Mouse (Mus musculus) liver, embryonic 13.5 days (tissue): ENCODE results near the gene Swap70. TPM values are rescaled to one million over a fixed set of nuclear protein-coding genes. Genes with fewer than 3 reads are reported as not detected.

ENCODE experiments used
- ATAC-seq: fragments of 200-750 bp; cut with Nextera tagmentation; 2 replicates; pipeline ENCODE4 v1.8.0; 2017; ENCODE audit warnings: low read depth, mild to moderate bottlenecking, moderate number of reproducible peaks, moderate library complexity
- DNase-seq: peaks from one replicate; pipeline ENCODE4 v3.0.0; 2022
- H3K27ac ChIP-seq: fragments of 300-500 bp; sonication (generic); 2 replicates; pipeline ENCODE4 v1.5.1; 2015; ENCODE audit warnings: moderate library complexity, mild to moderate bottlenecking, inconsistent platforms
- H3K27me3 ChIP-seq: fragments of 300-500 bp; sonication (generic); 2 replicates; pipeline ENCODE4 v1.6.1; 2015; ENCODE audit warnings: mild to moderate bottlenecking, inconsistent platforms
- H3K36me3 ChIP-seq: fragments of 300-500 bp; sonication (generic); 2 replicates; pipeline ENCODE4 v1.6.1; 2015; ENCODE audit warnings: mild to moderate bottlenecking, inconsistent platforms
- H3K4me1 ChIP-seq: fragments of 300-500 bp; sonication (generic); replicated peaks from 2 replicates; pipeline ENCODE4 v1.6.1; 2015; ENCODE audit warnings: inconsistent platforms
- H3K4me2 ChIP-seq: fragments of 300-500 bp; sonication (generic); 2 replicates; pipeline ENCODE4 v1.6.1; 2015; ENCODE audit warnings: inconsistent platforms, mild to moderate bottlenecking, moderate library complexity
- H3K4me3 ChIP-seq: fragments of 300-500 bp; sonication (generic); replicated peaks from 2 replicates; pipeline ENCODE4 v1.5.1; 2015; ENCODE audit warnings: mild to moderate bottlenecking, inconsistent platforms
- H3K9ac ChIP-seq: fragments of 300-500 bp; sonication (generic); 2 replicates; pipeline ENCODE4 v1.6.1; 2015; ENCODE audit warnings: mild to moderate bottlenecking, inconsistent platforms
- H3K9me3 ChIP-seq: fragments of 300-500 bp; sonication (generic); replicated peaks from 2 replicates; pipeline ENCODE4 v1.6.1; 2016; ENCODE audit warnings: inconsistent platforms
- WGBS: fragments of 180-500 bp; shearing (Covaris S2); methylation state at CpG from one replicate; pipeline ENCODE4 v1.1.7; 2015; ENCODE audit not compliant: insufficient replicate concordance; 5-methylcytosine and 5-hydroxymethylcytosine counted together
- polyA plus RNA-seq: library from polyadenylated mRNA; unstranded; fragments of >200 nt; fragmentation: Nextera tagmentation; extraction: Ambion mirVana; gene quantifications from 2 replicates; pipeline ENCODE4 v1.2.1, GENCODE M21; 2015

Swap70 gene
- polyA plus RNA-seq, 1 experiment from 2014 or later, result 10.2 TPM

DNA sequence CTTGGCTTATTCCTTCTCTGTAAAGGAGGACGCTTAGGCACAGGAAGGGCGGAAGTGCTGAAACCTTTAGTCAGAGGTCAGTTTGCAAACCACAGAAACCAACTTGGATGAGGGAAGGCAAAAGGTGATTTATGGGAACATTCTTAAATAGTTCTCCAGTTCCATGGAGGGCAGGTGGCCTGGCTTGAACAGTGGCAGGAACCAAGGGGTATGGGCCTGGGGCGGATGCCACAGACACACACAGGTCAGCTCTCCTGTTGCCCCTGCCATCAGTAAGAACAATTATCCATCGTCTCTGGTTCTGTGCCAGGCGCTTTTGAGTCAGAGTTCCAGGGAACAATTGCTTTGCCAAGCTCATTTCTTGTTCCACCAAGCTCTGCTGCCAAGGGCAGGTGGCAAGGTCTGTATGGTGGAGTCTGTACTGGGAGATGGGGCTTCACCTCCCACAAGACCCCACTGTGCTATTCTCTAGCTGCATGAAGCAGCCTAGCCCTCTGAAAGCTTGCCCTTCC, 56.3 kb downstream of the Swap70 start:
- no peak for ATAC-seq
- Histone ChIP-seq H3K9me3 (no peaks in the 10 kb centered on the region), H3K36me3 (peaks cover 83% of the 10 kb centered on the region), H3K9ac (no peak overlapping the region), H3K4me3 (no peak overlapping the region), H3K27ac (no peak overlapping the region), H3K27me3 (no peaks in the 10 kb centered on the region), H3K4me1 (no peaks in the 10 kb centered on the region), H3K4me2 (no peak overlapping the region)
- 76% methylated on average over 5 of the region's 5 CpGs for WGBS
- no peak for DNase-seq

- Histone ChIP-seq H3K36me3 (peaks cover 70% of the 10 kb centered on the region), H3K27me3 (no peaks in the 10 kb centered on the region), H3K9me3 (no peaks in the 10 kb centered on the region), H3K4me3 (no peak overlapping the region), H3K4me2 (no peak overlapping the region), H3K9ac (no peak overlapping the region), H3K4me1 (no peaks in the 10 kb centered on the region), H3K27ac (no peak overlapping the region)
- no peak for ATAC-seq
- WGBS, result 83% methylated on average over 4 of the region's 4 CpGs
- DNase-seq, result no peak
These were observed 57.7 kb downstream of the Swap70 start for GRCm38 (mm10) chr7:110279183-110279582.

GRCm38 (mm10) chr7:110281435-110282256, 60.1 kb downstream of the Swap70 start:
- H3K9ac ChIP-seq, result no peak overlapping the region
- H3K36me3 ChIP-seq, result peaks cover 49% of the 10 kb centered on the region
- no peak overlapping the region for H3K27ac ChIP-seq
- H3K4me3 ChIP-seq, result no peak overlapping the region
- H3K4me2 ChIP-seq, result no peak overlapping the region
- H3K27me3 ChIP-seq, result no peaks in the 10 kb centered on the region
- 79% methylated on average over 11 of the region's 11 CpGs for WGBS
- ATAC-seq (no peak), DNase-seq (no peak)
- no peaks in the 10 kb centered on the region for H3K4me1 ChIP-seq
- no peaks in the 10 kb centered on the region for H3K9me3 ChIP-seq

GRCm38 (mm10) chr7:110282797-110283196, 61.3 kb downstream of the Swap70 start:
- Histone ChIP-seq H3K4me3 (no peak overlapping the region), H3K27me3 (no peaks in the 10 kb centered on the region), H3K4me1 (peaks cover 7% of the 10 kb centered on the region), H3K9me3 (no peaks in the 10 kb centered on the region), H3K27ac (no peak overlapping the region), H3K4me2 (no peak overlapping the region), H3K36me3 (peaks cover 41% of the 10 kb centered on the region), H3K9ac (no peak overlapping the region)
- no peak for ATAC-seq
- WGBS, result 75% methylated on average over 11 of the region's 11 CpGs
- no peak for DNase-seq

GRCm38 (mm10) chr7:110283484-110284275, 62.2 kb downstream of the Swap70 start:
- Histone ChIP-seq H3K27ac (no peak overlapping the region), H3K9me3 (no peaks in the 10 kb centered on the region), H3K36me3 (peaks cover 32% of the 10 kb centered on the region), H3K4me1 (peaks cover 7% of the 10 kb centered on the region), H3K27me3 (no peaks in the 10 kb centered on the region), H3K4me2 (no peak overlapping the region), H3K9ac (no peak overlapping the region), H3K4me3 (no peak overlapping the region)
- WGBS, result 66% methylated on average over 6 of the region's 6 CpGs
- DNase-seq, result no peak
- no peak for ATAC-seq

GRCm38 (mm10) chr7:110285076-110285848, 63.8 kb downstream of the Swap70 start:
- Histone ChIP-seq H3K4me1 (peaks cover 7% of the 10 kb centered on the region), H3K36me3 (peaks cover 18% of the 10 kb centered on the region), H3K27me3 (no peaks in the 10 kb centered on the region), H3K27ac (no peak overlapping the region), H3K9ac (no peak overlapping the region), H3K9me3 (no peaks in the 10 kb centered on the region), H3K4me3 (no peak overlapping the region), H3K4me2 (no peak overlapping the region)
- 80% methylated on average over 12 of the region's 12 CpGs for whole genome bisulfite sequencing
- ATAC-seq (no peak), DNase-seq (no peak)

- Histone ChIP-seq H3K4me1 (peaks cover 7% of the 10 kb centered on the region), H3K36me3 (peaks cover 14% of the 10 kb centered on the region), H3K4me3 (no peak overlapping the region), H3K9ac (no peak overlapping the region), H3K4me2 (no peak overlapping the region), H3K27ac (no peak overlapping the region), H3K27me3 (no peaks in the 10 kb centered on the region), H3K9me3 (no peaks in the 10 kb centered on the region)
- ATAC-seq, result no peak
- DNase-seq, result no peak
- WGBS, result 78% methylated on average over 3 of the region's 3 CpGs
These were observed 64.3 kb downstream of the Swap70 start for GRCm38 (mm10) chr7:110285849-110286151.

GRCm38 (mm10) chr7:110286198-110286732, 64.8 kb downstream of the Swap70 start:
- H3K27ac ChIP-seq, result no peak overlapping the region
- no peak for ATAC-seq
- H3K9me3 ChIP-seq, result no peaks in the 10 kb centered on the region
- H3K36me3 ChIP-seq, result peaks cover 9% of the 10 kb centered on the region
- no peak for DNase-seq
- H3K9ac ChIP-seq, result no peak overlapping the region
- H3K4me3 ChIP-seq, result no peak overlapping the region
- no peak overlapping the region for H3K4me2 ChIP-seq
- H3K27me3 ChIP-seq, result no peaks in the 10 kb centered on the region
- H3K4me1 ChIP-seq, result peaks cover 7% of the 10 kb centered on the region
- 62% methylated on average over 8 of the region's 8 CpGs for WGBS

- ATAC-seq (peak; percentile 53), DNase-seq (peak; percentile 44)
- H3K27ac ChIP-seq, result no peak overlapping the region
- peaks cover 2% of the 10 kb centered on the region; the same call in 1 of the 2 replicates for H3K36me3 ChIP-seq
- H3K4me3 ChIP-seq, result no peak overlapping the region
- H3K9ac ChIP-seq, result no peak overlapping the region
- no peaks in the 10 kb centered on the region for H3K9me3 ChIP-seq
- H3K4me1 ChIP-seq, result peaks cover 7% of the 10 kb centered on the region
- H3K4me2 ChIP-seq, result no peak overlapping the region
- no peaks in the 10 kb centered on the region for H3K27me3 ChIP-seq
- 10% methylated on average over 12 of the region's 12 CpGs for WGBS
These were observed 65.4 kb downstream of the Swap70 start for GRCm38 (mm10) chr7:110286838-110287475.

DNA sequence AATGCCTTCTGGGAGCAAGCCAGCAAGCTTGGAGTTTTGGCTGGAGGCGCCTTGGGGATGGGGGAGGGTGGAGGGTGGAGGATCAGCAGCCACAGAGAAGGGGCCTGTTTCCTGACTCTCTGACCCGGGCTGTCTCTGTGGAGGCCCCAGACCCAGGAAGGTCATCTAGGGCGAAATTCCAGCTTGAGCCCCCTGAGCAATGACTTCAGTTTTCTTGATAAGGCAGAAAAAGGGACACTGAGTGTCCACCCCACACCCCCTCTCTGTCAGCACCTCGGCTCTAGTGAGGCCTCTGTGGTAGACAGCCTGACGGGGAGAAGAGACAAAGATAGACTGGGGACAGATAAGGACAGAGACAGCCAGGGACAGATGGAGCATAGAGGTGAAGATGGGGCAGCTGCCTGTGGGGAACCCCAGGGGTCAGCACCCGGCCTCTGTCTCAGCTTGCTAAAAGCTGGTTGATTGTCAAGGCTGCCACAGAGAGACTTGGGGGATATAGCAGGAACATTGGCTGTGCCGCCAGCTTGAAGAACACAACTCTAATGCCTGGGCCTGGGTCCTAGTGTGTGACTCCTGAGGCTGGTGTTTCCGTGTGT, 66.1 kb downstream of the Swap70 start:
- 0 out of 2 replicates have a peak overlapping the region, but pooled peaks have one; percentile 13 for H3K27ac ChIP-seq
- ATAC-seq (peak; percentile 63), DNase-seq (no peak)
- 31% methylated on average over 8 of the region's 8 CpGs for WGBS
- no peaks in the 10 kb centered on the region for H3K9me3 ChIP-seq
- no peak overlapping the region for H3K4me3 ChIP-seq
- H3K4me2 ChIP-seq, result no peak overlapping the region
- H3K36me3 ChIP-seq, result no peaks in the 10 kb centered on the region
- H3K4me1 ChIP-seq, result peaks cover 7% of the 10 kb centered on the region
- no peaks in the 10 kb centered on the region for H3K27me3 ChIP-seq
- no peak overlapping the region for H3K9ac ChIP-seq
